Mouse (Mus musculus): ENCODE measurements around the gene Nrg3. TPM values are rescaled to one million over a fixed set of nuclear protein-coding genes. Genes with fewer than 3 reads are reported as not detected.

Nrg3 gene
- total RNA-seq, 2 experiments from 2014 or later = not detected

GRCm38 (mm10) chr14:39014126-39014525, 458.8 kb downstream of the Nrg3 start:
- ATAC-seq (replicated peaks; ENCODE audit: low FRiP score, low TSS enrichment, poor library complexity, severe bottlenecking) = no peak

GRCm38 (mm10) chr14:38997843-38998242, 475.0 kb downstream of the Nrg3 start:
- no peak for ATAC-seq (replicated peaks; ENCODE audit: low FRiP score, low TSS enrichment, poor library complexity, severe bottlenecking)

GRCm38 (mm10) chr14:38992574-38992866, 480.4 kb downstream of the Nrg3 start:
- ATAC-seq (replicated peaks; ENCODE audit: low FRiP score, low TSS enrichment, poor library complexity, severe bottlenecking) = no peak

GRCm38 (mm10) chr14:38991847-38992573, 480.9 kb downstream of the Nrg3 start:
- ATAC-seq (replicated peaks; ENCODE audit: low FRiP score, low TSS enrichment, poor library complexity, severe bottlenecking) = no peak

- no peak for ATAC-seq (replicated peaks; ENCODE audit: low FRiP score, low TSS enrichment, poor library complexity, severe bottlenecking)
These were observed 513.5 kb downstream of the Nrg3 start for GRCm38 (mm10) chr14:38959367-38959766.

GRCm38 (mm10) chr14:38937481-38937880, 535.4 kb downstream of the Nrg3 start:
- ATAC-seq (replicated peaks; ENCODE audit: low FRiP score, low TSS enrichment, poor library complexity, severe bottlenecking) = no peak

- no peak for ATAC-seq (replicated peaks; ENCODE audit: low FRiP score, low TSS enrichment, poor library complexity, severe bottlenecking)
These were observed 536.3 kb downstream of the Nrg3 start for GRCm38 (mm10) chr14:38936483-38937054.

- ATAC-seq (replicated peaks; ENCODE audit: low FRiP score, low TSS enrichment, poor library complexity, severe bottlenecking) = no peak
These were observed 549.2 kb downstream of the Nrg3 start for GRCm38 (mm10) chr14:38923652-38924051.

GRCm38 (mm10) chr14:38920800-38921199, 552.1 kb downstream of the Nrg3 start:
- ATAC-seq (replicated peaks; ENCODE audit: low FRiP score, low TSS enrichment, poor library complexity, severe bottlenecking) = no peak

- ATAC-seq (replicated peaks; ENCODE audit: low FRiP score, low TSS enrichment, poor library complexity, severe bottlenecking) = no peak
These were observed 602.3 kb downstream of the Nrg3 start for GRCm38 (mm10) chr14:38870591-38870990.

GRCm38 (mm10) chr14:38847566-38847965, 625.3 kb downstream of the Nrg3 start:
- ATAC-seq (replicated peaks; ENCODE audit: low FRiP score, low TSS enrichment, poor library complexity, severe bottlenecking) = no peak

- no peak for ATAC-seq (replicated peaks; ENCODE audit: low FRiP score, low TSS enrichment, poor library complexity, severe bottlenecking)
These were observed 625.8 kb downstream of the Nrg3 start for GRCm38 (mm10) chr14:38847091-38847490.

- ATAC-seq (replicated peaks; ENCODE audit: low FRiP score, low TSS enrichment, poor library complexity, severe bottlenecking) = no peak
These were observed 637.9 kb downstream of the Nrg3 start for GRCm38 (mm10) chr14:38835006-38835405.

GRCm38 (mm10) chr14:38824891-38825290, 648.0 kb downstream of the Nrg3 start:
- ATAC-seq (replicated peaks; ENCODE audit: low FRiP score, low TSS enrichment, poor library complexity, severe bottlenecking) = no peak

- ATAC-seq (replicated peaks; ENCODE audit: low FRiP score, low TSS enrichment, poor library complexity, severe bottlenecking) = no peak
These were observed 675.9 kb downstream of the Nrg3 start for GRCm38 (mm10) chr14:38797027-38797426.

- no peak for ATAC-seq (replicated peaks; ENCODE audit: low FRiP score, low TSS enrichment, poor library complexity, severe bottlenecking)
These were observed 697.4 kb downstream of the Nrg3 start for GRCm38 (mm10) chr14:38775291-38776116.

GRCm38 (mm10) chr14:38774811-38775210, 698.1 kb downstream of the Nrg3 start:
- no peak for ATAC-seq (replicated peaks; ENCODE audit: low FRiP score, low TSS enrichment, poor library complexity, severe bottlenecking)

GRCm38 (mm10) chr14:38730465-38730864, 742.4 kb downstream of the Nrg3 start:
- ATAC-seq (replicated peaks; ENCODE audit: low FRiP score, low TSS enrichment, poor library complexity, severe bottlenecking) = no peak

- ATAC-seq (replicated peaks; ENCODE audit: low FRiP score, low TSS enrichment, poor library complexity, severe bottlenecking) = no peak
These were observed 769.0 kb downstream of the Nrg3 start for GRCm38 (mm10) chr14:38703894-38704293.

- no peak for ATAC-seq (replicated peaks; ENCODE audit: low FRiP score, low TSS enrichment, poor library complexity, severe bottlenecking)
These were observed 770.1 kb downstream of the Nrg3 start for GRCm38 (mm10) chr14:38702596-38703393.

All from megakaryocyte-erythroid progenitor cell, adult 5-6 weeks (primary cell).